Mouse (Mus musculus): ENCODE results near the gene Nup93. TPM values are rescaled to one million over a fixed set of nuclear protein-coding genes. Genes with fewer than 3 reads are reported as not detected.

The Nup93 gene
- total and polyA plus RNA-seq, 2 experiments: 2.3 to 4.6 TPM

GRCm38 (mm10) chr8:94306989-94307513, 92.7 kb downstream of the Nup93 start:
- H3K4me3 ChIP-seq (ENCODE audit: insufficient read depth, low read depth, low read length): no peak overlapping the region
- H3K9ac ChIP-seq (ENCODE audit: low read depth, low read length): no peak overlapping the region
- H3K36me3 ChIP-seq (ENCODE audit: control insufficient read depth, insufficient read depth, low read length): peaks cover 21% of the 10 kb centered on the region
- H3K4me1 ChIP-seq (ENCODE audit: control insufficient read depth, insufficient read depth, low read length): no peaks in the 10 kb centered on the region
- no peak overlapping the region for H3K27ac ChIP-seq (replicated peaks; ENCODE audit: insufficient read depth, low read depth, low read length)
- H3K79me2 ChIP-seq (ENCODE audit: control insufficient read depth, insufficient read depth, low read length): no peaks in the 10 kb centered on the region
- 73% methylated on average over 7 of the region's 7 CpGs for WGBS
- no peak for DNase-seq (ENCODE audit: extremely low read depth, low read depth, low spot score)
- H3K27me3 ChIP-seq (ENCODE audit: control insufficient read depth, insufficient read depth, low read length): no peaks in the 10 kb centered on the region
- no peak for TF ChIP-seq CTCF (IDR thresholded peaks at IDR 0.05; ENCODE audit: low read depth, low read length)
- TF ChIP-seq POLR2A (IDR thresholded peaks at IDR 0.05; ENCODE audit: extremely low read depth, insufficient read depth, low read length): no peak

GRCm38 (mm10) chr8:94307652-94308051, 93.3 kb downstream of the Nup93 start:
- 77% methylated on average over 9 of the region's 9 CpGs for WGBS
- no peak overlapping the region for H3K27ac ChIP-seq (replicated peaks; ENCODE audit: insufficient read depth, low read depth, low read length)
- no peaks in the 10 kb centered on the region for H3K4me1 ChIP-seq (ENCODE audit: control insufficient read depth, insufficient read depth, low read length)
- DNase-seq (ENCODE audit: extremely low read depth, low read depth, low spot score): no peak
- no peak for TF ChIP-seq POLR2A (IDR thresholded peaks at IDR 0.05; ENCODE audit: extremely low read depth, insufficient read depth, low read length)
- TF ChIP-seq CTCF (IDR thresholded peaks at IDR 0.05; ENCODE audit: low read depth, low read length): no peak
- peaks cover 17% of the 10 kb centered on the region for H3K36me3 ChIP-seq (ENCODE audit: control insufficient read depth, insufficient read depth, low read length)
- H3K4me3 ChIP-seq (ENCODE audit: insufficient read depth, low read depth, low read length): no peak overlapping the region
- no peak overlapping the region for H3K9ac ChIP-seq (ENCODE audit: low read depth, low read length)
- H3K79me2 ChIP-seq (ENCODE audit: control insufficient read depth, insufficient read depth, low read length): no peaks in the 10 kb centered on the region
- no peaks in the 10 kb centered on the region for H3K27me3 ChIP-seq (ENCODE audit: control insufficient read depth, insufficient read depth, low read length)

DNA sequence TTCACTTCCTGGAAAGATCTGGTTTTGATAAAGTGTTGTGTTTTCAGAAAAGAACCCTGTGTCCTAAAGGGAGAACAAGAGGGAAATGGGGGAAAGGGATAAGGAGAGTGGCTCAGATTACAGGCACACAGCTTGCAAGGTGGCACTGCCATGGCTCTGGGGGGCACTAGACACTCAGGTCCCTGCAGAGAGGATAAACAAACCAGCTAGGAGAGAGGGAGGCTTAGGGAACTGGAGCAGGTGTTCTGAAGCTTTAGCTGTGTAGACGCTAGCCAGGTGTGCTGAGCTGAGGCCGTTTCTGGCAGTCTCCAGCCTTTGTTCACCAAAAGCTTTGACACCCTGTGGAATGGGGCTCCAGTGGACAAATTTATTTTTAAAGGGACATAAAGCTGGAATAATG, 99.7 kb downstream of the Nup93 start:
- no peak for DNase-seq (ENCODE audit: extremely low read depth, low read depth, low spot score)
- Histone ChIP-seq H3K9ac (ENCODE audit: low read depth, low read length) (no peak overlapping the region), H3K27ac (replicated peaks; ENCODE audit: insufficient read depth, low read depth, low read length) (no peak overlapping the region), H3K79me2 (ENCODE audit: control insufficient read depth, insufficient read depth, low read length) (no peaks in the 10 kb centered on the region), H3K4me1 (ENCODE audit: control insufficient read depth, insufficient read depth, low read length) (no peaks in the 10 kb centered on the region), H3K36me3 (ENCODE audit: control insufficient read depth, insufficient read depth, low read length) (peaks cover 11% of the 10 kb centered on the region), H3K27me3 (ENCODE audit: control insufficient read depth, insufficient read depth, low read length) (no peaks in the 10 kb centered on the region), H3K4me3 (ENCODE audit: insufficient read depth, low read depth, low read length) (no peak overlapping the region)
- TF ChIP-seq CTCF (IDR thresholded peaks at IDR 0.05; ENCODE audit: low read depth, low read length) (no peak), POLR2A (IDR thresholded peaks at IDR 0.05; ENCODE audit: extremely low read depth, insufficient read depth, low read length) (no peak)
- 98% methylated on average over 2 of the region's 2 CpGs for WGBS

DNA sequence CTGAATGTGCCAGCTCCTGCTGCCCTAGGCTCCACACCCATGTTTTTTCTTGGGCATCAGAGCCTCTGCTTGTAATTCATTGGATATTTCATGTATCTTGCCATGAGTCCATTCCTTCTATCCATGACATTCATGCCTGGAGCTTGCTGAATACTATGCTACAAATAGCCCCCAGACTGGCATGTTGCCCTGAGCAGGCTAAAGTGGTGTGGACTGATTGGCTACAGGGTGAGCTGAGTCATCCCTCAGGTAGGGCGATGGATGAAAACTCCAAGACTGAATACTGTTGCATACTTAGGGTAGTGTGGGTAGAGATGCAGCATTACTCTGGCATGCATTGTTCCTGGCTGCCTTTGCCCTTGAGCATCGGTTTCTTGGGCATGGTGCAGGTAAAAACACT, 102.9 kb downstream of the Nup93 start:
- Histone ChIP-seq H3K27ac (replicated peaks; ENCODE audit: insufficient read depth, low read depth, low read length) (no peak overlapping the region), H3K4me3 (ENCODE audit: insufficient read depth, low read depth, low read length) (no peak overlapping the region), H3K36me3 (ENCODE audit: control insufficient read depth, insufficient read depth, low read length) (peaks cover 2% of the 10 kb centered on the region; the same call in 1 of the 2 replicates), H3K27me3 (ENCODE audit: control insufficient read depth, insufficient read depth, low read length) (no peaks in the 10 kb centered on the region), H3K4me1 (ENCODE audit: control insufficient read depth, insufficient read depth, low read length) (no peaks in the 10 kb centered on the region), H3K9ac (ENCODE audit: low read depth, low read length) (no peak overlapping the region), H3K79me2 (ENCODE audit: control insufficient read depth, insufficient read depth, low read length) (no peaks in the 10 kb centered on the region)
- no peak for DNase-seq (ENCODE audit: extremely low read depth, low read depth, low spot score)
- WGBS: 97% methylated on average over 2 of the region's 2 CpGs
- TF ChIP-seq POLR2A (IDR thresholded peaks at IDR 0.05; ENCODE audit: extremely low read depth, insufficient read depth, low read length): no peak
- TF ChIP-seq CTCF (IDR thresholded peaks at IDR 0.05; ENCODE audit: low read depth, low read length): no peak

GRCm38 (mm10) chr8:94317691-94318090, 103.3 kb downstream of the Nup93 start:
- no peak overlapping the region for H3K9ac ChIP-seq (ENCODE audit: low read depth, low read length)
- 100% methylated on average over 2 of the region's 2 CpGs for WGBS
- DNase-seq (ENCODE audit: extremely low read depth, low read depth, low spot score): no peak

GRCm38 (mm10) chr8:94320036-94320435, 105.7 kb downstream of the Nup93 start:
- Histone ChIP-seq H3K79me2 (ENCODE audit: control insufficient read depth, insufficient read depth, low read length) (no peaks in the 10 kb centered on the region), H3K36me3 (ENCODE audit: control insufficient read depth, insufficient read depth, low read length) (0 out of 2 replicates have a peak, but pooled peaks cover 2% of the 10 kb centered on the region), H3K9ac (ENCODE audit: low read depth, low read length) (no peak overlapping the region), H3K27ac (replicated peaks; ENCODE audit: insufficient read depth, low read depth, low read length) (no peak overlapping the region), H3K4me1 (ENCODE audit: control insufficient read depth, insufficient read depth, low read length) (no peaks in the 10 kb centered on the region), H3K4me3 (ENCODE audit: insufficient read depth, low read depth, low read length) (no peak overlapping the region), H3K27me3 (ENCODE audit: control insufficient read depth, insufficient read depth, low read length) (no peaks in the 10 kb centered on the region)
- DNase-seq (ENCODE audit: extremely low read depth, low read depth, low spot score): no peak
- no peak for TF ChIP-seq CTCF (IDR thresholded peaks at IDR 0.05; ENCODE audit: low read depth, low read length)
- TF ChIP-seq POLR2A (IDR thresholded peaks at IDR 0.05; ENCODE audit: extremely low read depth, insufficient read depth, low read length): no peak
- WGBS: 83% methylated on average over 2 of the region's 2 CpGs

More at GRCm38 (mm10) chr8:94317691-94318090, 103.3 kb downstream of the Nup93 start:
- no peak overlapping the region for H3K4me3 ChIP-seq (ENCODE audit: insufficient read depth, low read depth, low read length)
- TF ChIP-seq POLR2A (IDR thresholded peaks at IDR 0.05; ENCODE audit: extremely low read depth, insufficient read depth, low read length) (no peak), CTCF (IDR thresholded peaks at IDR 0.05; ENCODE audit: low read depth, low read length) (no peak)
- no peaks in the 10 kb centered on the region for H3K79me2 ChIP-seq (ENCODE audit: control insufficient read depth, insufficient read depth, low read length)
- no peaks in the 10 kb centered on the region for H3K27me3 ChIP-seq (ENCODE audit: control insufficient read depth, insufficient read depth, low read length)
- H3K36me3 ChIP-seq (ENCODE audit: control insufficient read depth, insufficient read depth, low read length): 0 out of 2 replicates have a peak, but pooled peaks cover 2% of the 10 kb centered on the region
- no peaks in the 10 kb centered on the region for H3K4me1 ChIP-seq (ENCODE audit: control insufficient read depth, insufficient read depth, low read length)
- no peak overlapping the region for H3K27ac ChIP-seq (replicated peaks; ENCODE audit: insufficient read depth, low read depth, low read length)
